Mouse (Mus musculus) 3T3-L1 (cell line): ENCODE results near the gene Dusp5.
"Not testable (repeated sequence)": the region's sequence is repeated elsewhere in the genome, so short reads cannot be mapped to it uniquely, and the experiment has no call there.

Experiments used
- DNase-seq: peaks from one replicate; pipeline ENCODE4 v3.0.0-alpha.2; 2015; ENCODE audit warnings: low read depth, low spot score

Dusp5 gene

GRCm38 (mm10) chr19:53528752-53529454 is at the start of gene Dusp5:
TSS of gene Dusp5 (plus strand) at chr19:53529109.
- DNase-seq, result peak; percentile 93

- DNase-seq, result no peak
These were observed 49.3 kb upstream of the Dusp5 start for GRCm38 (mm10) chr19:53479590-53479989.

- no peak for DNase-seq
These were observed 46.8 kb upstream of the Dusp5 start for GRCm38 (mm10) chr19:53482093-53482492.

- DNase-seq, result peak; percentile 72
These were observed 46.4 kb upstream of the Dusp5 start for GRCm38 (mm10) chr19:53482527-53482926.

- no peak for DNase-seq
These were observed 44.9 kb upstream of the Dusp5 start for GRCm38 (mm10) chr19:53483984-53484383.

- no peak for DNase-seq
These were observed 44.0 kb upstream of the Dusp5 start for GRCm38 (mm10) chr19:53484918-53485317.

GRCm38 (mm10) chr19:53489187-53489586 is 39.7 kb upstream of the Dusp5 start:
- DNase-seq, result no peak

GRCm38 (mm10) chr19:53489910-53490309 is 39.0 kb upstream of the Dusp5 start:
- no peak for DNase-seq

GRCm38 (mm10) chr19:53490898-53491297 is 38.0 kb upstream of the Dusp5 start:
- DNase-seq, result peak; percentile 65

- no peak for DNase-seq
These were observed 36.4 kb upstream of the Dusp5 start for GRCm38 (mm10) chr19:53492528-53492927.

GRCm38 (mm10) chr19:53493866-53494265 is 35.0 kb upstream of the Dusp5 start:
- DNase-seq, result no peak

GRCm38 (mm10) chr19:53497910-53498309 is 31.0 kb upstream of the Dusp5 start:
- no peak for DNase-seq

GRCm38 (mm10) chr19:53499049-53499448 is 29.9 kb upstream of the Dusp5 start:
- DNase-seq, result no peak

- no peak for DNase-seq
These were observed 29.4 kb upstream of the Dusp5 start for GRCm38 (mm10) chr19:53499451-53499940.

- peak; percentile 42 for DNase-seq
These were observed 28.5 kb upstream of the Dusp5 start for GRCm38 (mm10) chr19:53500298-53501006.

GRCm38 (mm10) chr19:53501239-53501638 is 27.7 kb upstream of the Dusp5 start:
- not testable (repeated sequence) for DNase-seq

- DNase-seq, result no peak
These were observed 27.1 kb upstream of the Dusp5 start for GRCm38 (mm10) chr19:53501765-53502164.

GRCm38 (mm10) chr19:53502891-53503371 is 26.0 kb upstream of the Dusp5 start:
- DNase-seq, result no peak

GRCm38 (mm10) chr19:53504181-53504580 is 24.7 kb upstream of the Dusp5 start:
- no peak for DNase-seq

GRCm38 (mm10) chr19:53505728-53506127 is 23.2 kb upstream of the Dusp5 start:
- no peak for DNase-seq

- DNase-seq, result peak; percentile 68
These were observed 21.4 kb upstream of the Dusp5 start for GRCm38 (mm10) chr19:53507497-53507896.

- DNase-seq, result peak; percentile 59
These were observed 17.5 kb upstream of the Dusp5 start for GRCm38 (mm10) chr19:53511244-53511934.
